Mouse (Mus musculus) urinary bladder, postnatal 10 days (tissue): ENCODE data around the gene Fgfr2.
A peak's percentile ranks its signal among the peaks of the same experiment; 100 is the strongest.

ENCODE experiments used
- DNase-seq: peaks from one replicate; pipeline ENCODE4 v3.0.0; 2022; ENCODE audit warnings: low spot score

Fgfr2 gene

DNA sequence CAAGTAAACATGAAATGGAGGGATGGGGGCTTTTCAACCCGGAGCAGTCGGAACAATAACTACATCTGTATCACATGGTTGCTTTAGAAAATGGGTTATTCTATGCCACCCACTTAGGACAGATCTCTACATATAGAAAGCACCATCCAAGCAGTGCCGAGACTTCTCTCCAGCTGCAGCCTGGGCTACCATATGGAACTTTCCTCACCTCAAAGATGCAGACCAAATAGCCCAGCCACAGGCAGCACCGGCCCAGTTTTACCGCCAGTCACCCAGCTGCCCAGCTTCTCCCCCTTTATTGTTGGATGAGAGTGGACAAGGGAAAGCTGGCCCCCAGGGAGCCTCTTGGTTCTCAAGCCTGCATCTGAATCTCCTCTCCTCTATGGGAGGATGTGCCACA is 1172.0 kb downstream of the Fgfr2 start:
- DNase-seq: no peak

DNA sequence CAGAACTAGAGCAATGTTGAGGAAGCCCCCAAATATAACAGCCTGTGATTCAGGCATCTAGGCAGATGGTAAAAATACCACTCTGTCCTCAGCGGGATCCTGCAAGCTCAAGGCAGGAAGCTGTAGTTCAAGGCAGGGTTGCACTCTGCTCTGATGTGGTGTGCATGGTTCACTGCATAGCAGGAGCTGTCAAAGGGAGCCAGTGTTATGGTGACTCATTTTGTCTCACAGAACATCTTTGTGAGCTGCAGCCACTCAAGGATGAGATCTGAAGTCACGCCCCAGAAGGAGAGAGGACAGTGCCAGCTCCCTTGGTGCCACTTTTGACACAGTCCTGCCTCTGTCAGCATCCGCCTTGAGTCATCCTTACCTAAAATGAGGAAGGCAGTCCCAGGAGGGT is 1185.5 kb downstream of the Fgfr2 start:
- DNase-seq: no peak

DNA sequence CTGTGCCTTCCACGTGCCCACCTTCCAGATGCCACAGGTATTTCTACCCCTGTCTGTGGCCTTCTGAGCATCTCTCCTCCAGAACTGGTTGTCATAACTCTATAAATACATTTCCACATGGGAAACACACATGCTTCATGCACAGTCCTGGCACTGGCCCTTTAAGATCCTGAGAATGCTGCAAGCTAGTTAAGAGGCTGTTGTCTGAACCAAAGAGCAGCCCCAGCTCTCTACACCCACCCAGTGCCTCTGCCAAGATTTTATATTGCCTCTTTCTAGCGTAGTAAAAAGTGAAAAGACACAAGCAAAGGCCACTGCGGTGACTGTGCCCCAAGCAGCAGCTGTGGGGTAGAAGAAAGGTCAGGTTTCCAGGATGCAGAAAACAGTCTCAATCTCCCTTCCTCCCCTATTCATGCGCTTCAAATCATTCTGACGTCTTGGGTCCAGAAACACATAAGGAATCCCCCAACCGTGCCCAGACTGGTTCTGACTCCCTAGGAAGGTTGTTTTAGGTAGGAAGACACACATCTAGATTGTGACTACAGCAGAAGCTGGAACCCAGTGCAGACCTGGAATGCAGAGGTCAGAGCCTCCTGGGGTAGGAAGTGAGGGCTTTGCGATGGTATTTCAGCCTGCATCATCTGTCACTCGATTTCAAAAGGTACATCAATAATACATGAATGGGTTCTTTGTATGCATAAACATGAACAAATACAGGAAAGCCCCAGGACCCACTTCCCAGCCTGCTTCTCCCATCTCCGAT is 1195.7 kb downstream of the Fgfr2 start:
- no peak for DNase-seq

DNA sequence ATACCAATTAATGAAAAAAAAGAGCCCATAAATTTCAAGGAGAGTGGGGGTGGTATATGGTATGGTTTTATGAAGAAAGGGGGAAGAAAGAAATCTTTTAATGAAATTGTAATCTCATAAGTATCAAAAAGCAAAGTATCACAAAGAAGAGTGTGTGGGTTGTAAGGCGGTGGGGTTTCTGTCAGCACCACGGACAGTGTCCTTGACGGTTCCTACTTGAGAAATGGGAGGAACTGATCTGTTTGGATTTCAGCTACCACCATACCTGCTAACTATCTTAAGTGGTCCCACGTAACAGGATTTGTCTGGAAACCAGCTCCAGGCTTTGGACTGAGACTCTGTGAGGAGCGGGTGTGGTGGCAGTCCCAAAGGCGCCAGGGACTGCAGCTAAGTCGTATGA is 1205.8 kb downstream of the Fgfr2 start:
- no peak for DNase-seq

DNA sequence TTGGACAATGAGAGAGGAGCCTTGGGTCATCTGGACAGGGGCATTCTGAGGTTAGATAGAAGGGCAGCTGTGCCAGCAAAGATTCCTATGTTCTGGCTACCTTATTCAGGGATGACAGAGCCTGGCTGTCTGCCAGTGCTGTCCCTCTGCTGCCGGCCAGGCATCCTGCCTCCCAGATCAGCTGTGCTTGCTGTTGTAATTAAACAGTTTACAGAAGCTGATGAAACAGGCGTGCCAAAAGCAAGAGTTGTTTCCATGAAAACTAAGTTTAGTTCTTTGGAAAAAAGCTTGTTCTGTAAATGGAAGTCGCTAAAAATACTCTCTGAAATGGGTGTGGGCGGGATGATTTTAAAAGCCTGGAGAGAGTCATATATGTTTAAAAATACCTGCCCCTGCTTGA is 1213.5 kb downstream of the Fgfr2 start:
- DNase-seq: no peak

DNA sequence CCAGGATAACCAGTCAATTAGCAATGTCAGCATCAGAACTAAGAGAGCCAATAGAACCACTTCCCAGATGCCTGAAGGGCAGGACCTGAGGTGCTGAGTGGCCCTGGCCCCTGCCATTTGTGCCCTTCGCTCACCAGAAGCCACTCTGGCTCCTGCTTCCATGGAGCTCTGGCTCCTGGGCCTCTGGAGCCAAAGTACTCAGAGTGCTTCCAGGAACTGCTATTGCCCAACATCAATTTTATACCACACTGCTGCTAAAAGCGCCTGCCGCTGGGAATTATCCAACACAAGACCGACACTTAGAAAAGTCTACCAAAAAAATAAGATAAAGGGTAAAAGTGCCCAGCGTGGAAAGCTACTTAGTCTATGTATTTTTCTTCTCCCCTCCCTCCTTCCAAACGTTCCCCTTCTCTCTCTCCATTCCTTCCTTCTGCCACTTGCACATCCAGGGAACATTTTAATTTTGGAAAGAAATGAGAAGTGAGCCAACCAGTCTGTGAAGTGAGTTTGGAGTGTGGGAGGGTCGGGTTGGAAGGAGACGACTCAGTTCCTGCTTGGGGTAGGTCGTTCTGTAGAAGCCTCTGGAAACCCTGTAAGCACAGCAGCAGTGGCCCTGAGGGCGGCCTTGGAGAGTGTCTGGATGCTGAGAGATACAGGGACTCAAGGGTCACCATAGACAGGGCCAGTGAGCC is 1216.5 kb downstream of the Fgfr2 start:
- no peak for DNase-seq

DNA sequence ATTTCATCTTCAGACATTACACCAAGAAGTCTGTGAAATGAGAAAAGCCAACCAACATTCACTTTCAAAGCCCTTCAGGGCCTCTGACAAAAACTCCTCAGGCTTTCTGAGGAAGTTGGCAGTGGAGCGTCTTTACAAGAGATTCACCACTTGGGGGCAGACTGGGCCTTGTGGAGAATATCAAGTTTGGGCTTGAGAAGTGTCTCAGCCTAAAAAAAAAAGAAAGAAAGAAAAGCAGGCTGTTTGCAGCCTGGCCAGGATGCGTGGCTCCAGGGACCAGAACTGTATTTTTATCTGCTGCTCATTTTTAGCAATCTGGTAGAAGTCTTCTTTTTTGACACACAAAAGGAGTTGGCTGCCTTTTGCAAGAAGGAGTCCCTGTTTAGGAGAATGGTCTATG is 1223.8 kb downstream of the Fgfr2 start:
- DNase-seq: no peak

DNA sequence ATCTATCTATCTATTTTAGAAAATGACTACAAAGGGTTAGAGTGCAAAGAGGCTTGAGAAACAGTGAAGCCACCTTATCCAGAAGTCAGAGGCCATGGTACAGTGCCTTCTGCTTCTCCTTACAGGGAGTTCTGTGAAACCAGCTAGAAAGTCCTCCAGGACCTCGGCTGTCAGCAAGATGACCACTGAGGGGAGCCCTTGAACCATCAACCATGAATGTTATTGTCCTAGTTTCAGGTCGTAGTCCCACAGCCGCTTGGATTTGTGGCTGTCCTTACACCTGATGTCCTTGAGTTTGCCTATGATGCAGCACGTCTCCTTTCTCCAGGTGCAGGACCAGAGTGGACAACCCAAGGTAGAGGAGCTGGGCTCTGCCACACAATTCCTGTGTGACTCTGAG is 1225.9 kb downstream of the Fgfr2 start:
- DNase-seq: no peak

DNA sequence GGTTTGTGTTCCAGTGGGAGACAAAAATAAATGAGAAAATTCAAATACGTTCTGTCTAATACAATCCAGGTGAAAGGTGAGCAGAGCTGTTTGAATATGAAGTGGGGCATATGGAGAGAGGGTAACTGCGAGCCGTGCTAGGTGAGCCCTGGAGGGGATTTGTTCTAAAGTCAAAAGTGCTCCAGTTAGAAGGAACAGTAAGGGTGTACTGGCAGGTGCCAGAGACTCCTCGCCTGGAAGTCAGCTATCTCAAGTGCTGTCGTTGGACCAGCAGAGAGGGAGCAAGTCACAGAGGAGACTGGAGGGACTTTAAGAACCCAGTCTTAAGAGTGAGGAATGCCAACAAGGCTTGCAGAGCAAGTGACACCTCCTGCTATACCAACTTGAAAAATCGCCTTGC is 1240.3 kb downstream of the Fgfr2 start:
- no peak for DNase-seq

DNA sequence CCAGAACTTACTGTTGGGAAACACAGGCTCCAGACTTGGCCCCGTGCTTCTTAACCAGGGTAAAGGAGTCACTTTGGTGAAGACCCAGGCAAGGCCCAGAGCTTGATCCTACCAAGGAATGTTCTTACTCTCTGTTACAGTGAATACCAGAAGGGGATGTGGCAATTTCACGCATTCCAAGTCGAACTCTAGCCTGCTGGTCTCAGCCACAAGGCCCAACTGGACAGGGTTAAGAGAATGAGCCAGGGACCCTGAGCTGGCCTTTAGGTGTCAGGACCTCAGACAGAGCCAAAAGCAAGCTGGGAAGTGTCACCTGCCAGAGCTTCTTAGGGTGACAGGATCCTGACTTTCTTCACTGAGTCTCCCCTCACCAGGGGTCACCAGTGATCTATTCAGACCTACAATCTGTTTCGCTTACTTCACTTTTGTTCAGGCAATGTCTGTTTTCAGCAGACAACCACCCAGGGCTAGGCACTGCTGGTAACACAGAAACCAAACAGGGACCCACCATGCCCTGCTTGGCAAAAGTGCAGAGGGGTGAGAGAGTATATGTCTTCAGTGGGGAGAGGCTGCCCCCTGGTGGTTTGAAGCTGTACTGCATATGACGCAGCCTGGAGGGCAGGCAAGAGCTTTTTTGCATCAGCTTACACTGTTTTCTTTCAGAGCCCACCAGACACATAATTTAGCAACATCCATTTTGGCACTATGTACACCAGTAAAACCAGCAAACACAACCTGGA is 1241.1 kb downstream of the Fgfr2 start:
- peak; percentile 38 for DNase-seq

DNA sequence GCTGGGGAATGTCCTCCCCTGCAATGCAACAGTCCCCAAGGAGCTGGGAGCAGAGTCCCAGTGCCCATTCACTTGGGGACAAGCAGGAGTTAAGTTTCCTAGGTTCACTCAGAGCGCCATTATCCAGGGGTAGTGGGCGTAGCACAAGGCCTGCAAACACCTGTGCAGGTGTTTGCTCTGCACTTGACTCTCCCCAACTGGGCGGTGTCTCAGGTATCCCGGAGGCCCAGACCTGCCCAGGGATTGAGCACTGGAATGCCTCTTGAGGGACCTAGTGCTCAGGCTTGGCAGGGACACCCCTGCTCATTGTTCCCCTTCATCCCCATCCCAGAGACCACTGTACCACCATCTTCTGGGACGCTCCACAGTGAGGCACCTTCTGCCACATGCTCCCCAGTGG is 1243.0 kb downstream of the Fgfr2 start:
- no peak for DNase-seq

DNA sequence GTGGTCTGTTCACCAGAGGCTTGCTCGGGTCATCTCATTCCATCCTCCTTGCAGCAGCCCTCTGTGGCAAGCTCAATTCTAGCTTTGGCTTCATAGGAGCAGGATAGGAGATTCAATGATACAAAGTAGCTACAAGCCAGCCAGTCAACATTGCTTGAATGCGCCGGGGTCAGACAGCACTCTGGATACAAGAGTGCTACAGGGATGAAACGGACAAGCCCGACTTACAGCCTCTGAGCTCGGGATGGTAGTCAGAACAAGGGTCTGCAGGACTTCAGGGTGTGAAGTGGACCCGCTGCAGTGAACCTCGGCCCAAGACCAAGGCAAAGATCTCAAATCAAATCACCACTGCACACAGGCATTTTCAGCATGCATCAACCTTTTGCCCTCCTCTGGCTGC is 1244.3 kb downstream of the Fgfr2 start:
- DNase-seq: no peak

DNA sequence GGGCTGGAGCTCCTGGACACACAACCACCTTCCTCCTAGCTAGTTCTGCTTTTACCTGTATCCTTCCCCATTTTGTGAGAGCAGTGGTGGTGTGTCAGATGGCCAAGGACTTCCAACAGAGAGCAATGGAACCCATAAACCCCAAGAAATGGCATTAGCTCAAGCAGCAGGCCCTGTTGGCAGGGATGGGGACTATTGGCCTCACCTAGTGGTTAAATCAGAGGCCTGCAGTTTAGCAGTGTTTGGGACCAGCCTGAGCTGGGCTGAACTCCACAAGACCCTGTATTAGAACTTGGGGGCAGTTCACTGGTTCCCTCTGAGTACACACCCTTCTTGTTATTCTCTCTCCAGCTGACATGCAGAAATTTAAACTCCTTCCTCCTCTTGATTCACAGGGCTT is 1262.0 kb downstream of the Fgfr2 start:
- DNase-seq: no peak

DNA sequence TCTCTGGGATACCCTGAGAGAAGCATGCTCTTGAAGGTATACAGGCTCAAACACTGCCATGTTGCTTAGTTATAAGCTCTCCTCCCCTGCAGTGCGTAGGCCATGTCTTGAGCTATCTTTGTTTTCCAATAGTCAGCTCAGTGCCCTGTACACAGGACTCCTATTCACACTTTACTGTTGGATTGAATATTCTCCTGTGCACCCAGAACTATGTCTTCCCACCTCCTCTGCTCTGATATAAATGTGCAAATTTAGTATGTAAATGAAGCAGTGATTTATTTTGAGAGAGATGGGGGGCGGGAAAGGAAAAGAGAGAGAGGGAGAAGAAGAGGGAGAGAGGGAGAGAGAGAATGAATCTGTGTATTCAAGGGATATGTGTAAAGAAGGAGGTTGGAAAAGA is 1267.5 kb downstream of the Fgfr2 start:
- no peak for DNase-seq

DNA sequence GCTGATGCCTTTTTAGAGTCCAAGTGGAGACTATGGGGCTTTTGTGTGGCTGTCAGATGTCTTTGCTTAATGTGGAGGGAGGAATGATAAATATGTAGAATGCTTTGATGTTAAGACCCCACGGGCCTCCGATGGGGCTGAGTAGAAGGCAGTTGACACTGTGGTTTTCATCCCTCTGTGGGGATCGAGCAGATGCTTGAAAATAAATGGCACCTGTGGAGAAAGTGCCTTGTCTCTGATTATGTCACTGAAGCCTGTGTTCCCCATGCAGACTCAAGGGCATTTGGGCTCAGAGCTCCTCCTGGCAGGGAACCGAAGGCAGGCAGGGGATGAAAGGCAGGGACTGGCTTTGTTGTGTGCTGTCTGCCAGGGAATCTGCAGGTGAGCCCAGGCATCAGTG is 1272.6 kb downstream of the Fgfr2 start:
- DNase-seq: no peak

DNA sequence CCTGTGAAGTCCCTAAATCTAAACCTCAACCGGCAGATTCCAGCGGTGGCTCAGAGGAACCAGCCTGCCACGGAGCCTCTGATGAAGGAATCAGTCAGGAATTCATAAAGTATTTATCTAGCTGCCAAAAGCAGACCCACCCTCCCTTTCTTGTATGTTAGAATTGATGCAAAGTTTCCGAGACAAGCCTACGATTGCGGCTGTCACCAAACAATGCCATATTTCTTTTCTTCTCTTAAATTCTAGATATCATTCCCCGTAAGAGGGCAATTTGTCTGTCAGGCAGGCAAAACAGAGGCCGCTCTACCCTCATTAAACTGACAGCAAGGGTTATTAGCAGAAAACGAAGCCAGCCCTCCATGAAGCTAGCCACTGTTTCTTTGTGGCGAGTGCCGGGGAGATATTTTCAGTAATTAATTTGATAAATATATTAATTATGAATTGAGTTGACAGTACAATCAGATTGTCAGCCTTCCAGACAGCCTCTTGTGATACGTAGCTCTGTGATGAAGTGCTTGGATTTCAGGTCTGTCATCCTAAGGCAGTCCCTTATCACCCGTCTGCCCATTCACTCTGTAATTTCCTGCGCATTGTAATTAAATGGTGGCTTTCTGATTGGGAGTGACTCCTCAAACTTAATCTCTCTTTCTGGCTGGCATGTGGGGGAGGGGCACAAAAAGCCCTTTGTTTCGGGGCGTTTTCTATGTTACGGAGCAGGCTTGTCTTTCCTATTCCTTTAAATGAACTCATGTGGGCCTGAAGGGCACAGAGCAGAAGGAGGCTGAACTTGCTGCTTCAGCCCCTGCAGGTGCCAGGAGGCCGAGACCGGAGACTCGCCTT is 1276.9 kb downstream of the Fgfr2 start:
- DNase-seq: no peak

DNA sequence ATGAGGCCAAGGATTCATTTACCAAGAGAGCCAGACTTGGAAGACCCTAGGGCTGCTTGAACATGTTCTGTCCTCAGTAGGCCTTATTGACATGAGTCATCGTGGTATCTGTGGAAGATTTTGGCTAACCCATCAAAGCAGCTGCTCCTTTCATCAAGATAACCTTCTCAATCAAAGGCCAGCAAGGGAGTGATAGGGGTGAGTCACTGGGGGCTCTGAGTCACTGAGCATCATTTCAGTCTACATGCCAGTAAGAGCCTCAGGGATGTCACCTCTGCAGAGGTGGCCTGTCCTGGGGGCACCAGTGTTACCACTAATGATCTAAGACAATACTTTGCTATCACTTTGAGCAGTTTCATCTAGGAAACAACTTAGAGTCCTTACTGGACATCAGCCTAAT is 1292.9 kb downstream of the Fgfr2 start:
- no peak for DNase-seq

DNA sequence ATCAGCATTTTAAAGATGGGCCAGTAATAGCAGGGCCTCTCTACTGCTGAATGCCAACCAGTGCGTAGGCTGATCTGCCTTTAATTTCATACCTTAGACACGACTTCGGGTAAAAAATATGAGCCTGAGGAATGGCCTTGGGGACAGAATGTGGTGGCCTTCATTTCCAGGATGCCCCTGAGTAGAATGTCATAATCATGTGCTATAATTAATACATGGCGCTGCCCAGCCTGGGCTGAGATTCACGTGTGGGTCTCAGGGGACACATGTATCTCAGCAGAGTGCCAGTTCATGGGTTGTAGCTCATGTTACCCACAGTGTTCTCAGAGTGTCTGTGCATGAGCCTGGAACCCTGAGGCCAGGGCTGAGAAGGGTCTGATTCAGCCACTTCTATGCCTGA is 1296.3 kb downstream of the Fgfr2 start:
- no peak for DNase-seq

DNA sequence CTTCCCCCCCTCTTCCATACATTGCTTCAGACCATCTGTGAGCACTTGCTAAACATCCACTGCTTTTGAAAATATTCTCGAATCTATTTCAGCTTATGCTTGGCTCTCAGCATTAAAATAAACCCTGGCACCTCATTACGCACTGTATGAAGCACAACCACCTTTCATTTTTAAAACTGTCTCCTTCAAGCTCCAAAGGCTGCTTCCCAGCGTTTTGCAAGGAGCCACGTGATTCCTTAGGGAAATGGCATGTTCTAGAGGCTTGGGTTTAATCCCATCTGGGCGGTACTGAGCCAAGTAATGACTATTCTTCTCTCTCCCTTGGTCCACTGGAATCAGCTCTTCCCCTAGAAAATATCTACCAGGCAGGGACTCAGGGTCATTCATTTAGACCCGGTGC is 1305.2 kb downstream of the Fgfr2 start:
- DNase-seq: no peak

DNA sequence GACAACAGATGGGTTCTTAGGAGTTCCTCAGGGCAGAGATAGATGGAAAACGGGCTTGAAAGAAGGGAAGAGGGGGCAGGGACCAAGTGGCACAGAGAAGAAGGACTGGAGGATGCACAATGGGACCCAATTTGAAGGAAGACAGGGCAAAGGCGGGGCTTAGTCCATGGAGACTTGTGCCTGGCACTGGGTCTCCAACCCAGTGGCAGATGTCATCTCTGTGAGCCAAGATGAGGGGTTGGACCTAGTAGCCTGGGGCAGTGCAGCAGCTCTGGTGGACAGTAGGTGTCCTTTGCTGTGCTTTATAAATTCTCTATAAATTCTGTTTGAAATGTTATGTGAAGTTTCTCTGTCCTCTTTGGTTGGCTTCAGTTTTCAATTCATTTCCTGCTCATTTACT is 1306.5 kb downstream of the Fgfr2 start:
- DNase-seq: no peak

DNA sequence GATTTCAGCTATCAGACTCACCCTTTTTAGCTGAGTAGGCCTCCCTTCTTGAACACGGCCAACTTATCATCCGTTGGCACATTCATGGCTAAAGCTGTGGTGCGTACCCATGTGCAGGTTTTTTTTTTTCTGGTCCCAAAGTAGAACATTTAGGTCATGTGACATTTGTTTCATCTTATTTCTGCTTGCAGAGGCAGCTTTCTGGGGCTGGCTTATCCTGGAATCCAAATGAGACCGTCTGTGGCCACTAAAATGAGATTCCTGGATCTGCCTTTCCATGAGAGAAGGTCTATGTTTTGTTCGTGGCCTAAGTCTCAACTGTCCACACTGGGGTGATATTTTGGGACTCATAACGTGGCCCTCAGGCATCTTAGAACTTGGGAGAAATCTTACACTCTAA is 1311.0 kb downstream of the Fgfr2 start:
- DNase-seq: no peak

DNA sequence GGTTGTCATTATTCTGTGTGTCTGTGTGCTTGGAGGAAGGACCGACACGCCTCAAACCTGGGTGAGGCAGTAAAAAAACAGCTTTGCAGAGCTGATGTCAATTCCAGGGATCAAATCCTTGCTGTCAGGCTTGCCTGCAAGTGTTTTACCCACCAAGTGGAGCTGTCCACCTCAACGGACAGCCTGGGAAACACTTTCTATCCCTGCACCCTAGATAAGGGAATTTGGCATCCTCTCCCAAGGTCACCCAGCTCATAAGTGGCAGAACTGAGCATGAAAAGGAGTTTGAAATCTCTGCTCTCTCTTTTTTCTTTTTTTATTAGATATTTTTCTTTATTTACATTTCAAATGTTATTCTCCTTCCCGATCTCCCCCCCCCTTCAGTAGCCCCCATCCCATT is 1312.2 kb downstream of the Fgfr2 start:
- DNase-seq: no peak
